Mouse (Mus musculus) cerebellum, postnatal 14 days (tissue): ENCODE results near the gene Vps45.
"Not testable (repeated sequence)": the region's sequence is repeated elsewhere in the genome, so short reads cannot be mapped to it uniquely, and the experiment has no call there.

Experiments used
- DNase-seq, 2 experiments: peaks; one replicate each; pipeline ENCODE4 v3.0.0; 2021; ENCODE audit warnings: mixed read lengths in 2 of 2

The Vps45 gene

GRCm38 (mm10) chr3:95970661-95971060, 87.6 kb downstream of the Vps45 start:
- not testable (repeated sequence) for DNase-seq

GRCm38 (mm10) chr3:95969277-95969676, 89.0 kb downstream of the Vps45 start:
- no peak for DNase-seq

- DNase-seq, result peak; percentile 66 to 71
These were observed 92.5 kb downstream of the Vps45 start for GRCm38 (mm10) chr3:95965518-95966451.

GRCm38 (mm10) chr3:95963681-95964080, 94.6 kb downstream of the Vps45 start:
- peak; percentile 60 to 67 for DNase-seq

- no peak for DNase-seq
These were observed 95.0 kb downstream of the Vps45 start for GRCm38 (mm10) chr3:95963230-95963629.

- DNase-seq, result not testable (repeated sequence)
These were observed 96.1 kb downstream of the Vps45 start for GRCm38 (mm10) chr3:95962182-95962581.

GRCm38 (mm10) chr3:95959807-95960206, 98.5 kb downstream of the Vps45 start:
- DNase-seq, result no peak

- DNase-seq, result peak; percentile 26 to 46
These were observed 99.2 kb downstream of the Vps45 start for GRCm38 (mm10) chr3:95959082-95959481.

GRCm38 (mm10) chr3:95957359-95958148, 100.7 kb downstream of the Vps45 start:
- DNase-seq, result peak in 1 of 2 experiments; percentile 31

- DNase-seq, result no peak
These were observed 102.9 kb downstream of the Vps45 start for GRCm38 (mm10) chr3:95955318-95955717.

GRCm38 (mm10) chr3:95954648-95955173, 103.6 kb downstream of the Vps45 start:
- not testable (repeated sequence) for DNase-seq

- DNase-seq, result peak in 1 of 2 experiments; percentile 15
These were observed 104.7 kb downstream of the Vps45 start for GRCm38 (mm10) chr3:95953522-95953921.

- peak; percentile 18 to 40 for DNase-seq
These were observed 105.2 kb downstream of the Vps45 start for GRCm38 (mm10) chr3:95953023-95953422.

GRCm38 (mm10) chr3:95951566-95951965, 106.7 kb downstream of the Vps45 start:
- peak in 1 of 2 experiments; percentile 20 for DNase-seq

GRCm38 (mm10) chr3:95950763-95951551, 107.3 kb downstream of the Vps45 start:
- DNase-seq, result peak; percentile 90 to 95
